Mouse (Mus musculus): ENCODE data around the gene Slc27a1. TPM values are rescaled to one million over a fixed set of nuclear protein-coding genes. Genes with fewer than 3 reads are reported as not detected.

Slc27a1 gene
- polyA plus RNA-seq, 1 experiment from 2014 or later: 18.8 TPM

- Histone ChIP-seq H3K27me3 (0 out of 2 replicates have a peak, but pooled peaks cover 2% of the 10 kb centered on the region), H3K9ac (no peak overlapping the region), H3K4me1 (replicated peaks) (peaks cover 44% of the 10 kb centered on the region), H3K4me2 (no peak overlapping the region; the same call in 1 of the 2 replicates), H3K27ac (no peak overlapping the region), H3K9me3 (replicated peaks) (no peaks in the 10 kb centered on the region), H3K4me3 (no peak overlapping the region), H3K36me3 (no peaks in the 10 kb centered on the region)
- WGBS: 84% methylated on average over 2 of the region's 2 CpGs
- ATAC-seq (replicated peaks; ENCODE audit: insufficient number of reproducible peaks, insufficient read depth, low FRiP score, low read depth): no peak
These were observed 3.4 kb downstream of the Slc27a1 start for GRCm38 (mm10) chr8:71572077-71572476.

- Histone ChIP-seq H3K4me1 (replicated peaks) (peaks cover 44% of the 10 kb centered on the region), H3K27ac (peak overlapping the region; percentile 11; the same call in 1 of the 2 replicates), H3K9me3 (replicated peaks) (no peaks in the 10 kb centered on the region), H3K4me3 (no peak overlapping the region), H3K9ac (no peak overlapping the region), H3K36me3 (no peaks in the 10 kb centered on the region), H3K4me2 (no peak overlapping the region), H3K27me3 (0 out of 2 replicates have a peak, but pooled peaks cover 2% of the 10 kb centered on the region)
- WGBS: 54% methylated on average over 9 of the region's 9 CpGs
- ATAC-seq (replicated peaks; ENCODE audit: insufficient number of reproducible peaks, insufficient read depth, low FRiP score, low read depth): no peak
These were observed 4.4 kb downstream of the Slc27a1 start for GRCm38 (mm10) chr8:71572847-71573633.

- no peak overlapping the region for H3K4me3 ChIP-seq
- peaks cover 32% of the 10 kb centered on the region for H3K4me1 ChIP-seq (replicated peaks)
- H3K36me3 ChIP-seq: no peaks in the 10 kb centered on the region
- no peak overlapping the region for H3K27ac ChIP-seq
- ATAC-seq (replicated peaks; ENCODE audit: insufficient number of reproducible peaks, insufficient read depth, low FRiP score, low read depth): no peak
- no peak overlapping the region for H3K4me2 ChIP-seq
- WGBS: 63% methylated on average over 7 of the region's 7 CpGs
- H3K27me3 ChIP-seq: 0 out of 2 replicates have a peak, but pooled peaks cover 2% of the 10 kb centered on the region
- H3K9me3 ChIP-seq (replicated peaks): no peaks in the 10 kb centered on the region
- H3K9ac ChIP-seq: no peak overlapping the region
These were observed 5.7 kb downstream of the Slc27a1 start for GRCm38 (mm10) chr8:71574426-71574825.

- no peak for ATAC-seq (replicated peaks; ENCODE audit: insufficient number of reproducible peaks, insufficient read depth, low FRiP score, low read depth)
- no peak overlapping the region for H3K9ac ChIP-seq
- H3K36me3 ChIP-seq: no peaks in the 10 kb centered on the region
- no peak overlapping the region for H3K27ac ChIP-seq
- H3K27me3 ChIP-seq: 0 out of 2 replicates have a peak, but pooled peaks cover 2% of the 10 kb centered on the region
- no peaks in the 10 kb centered on the region for H3K9me3 ChIP-seq (replicated peaks)
- no peak overlapping the region for H3K4me2 ChIP-seq
- no peak overlapping the region for H3K4me3 ChIP-seq
- H3K4me1 ChIP-seq (replicated peaks): peaks cover 26% of the 10 kb centered on the region
- 38% methylated on average over 1 of the region's 1 CpGs for WGBS
These were observed 6.3 kb downstream of the Slc27a1 start for GRCm38 (mm10) chr8:71575020-71575419.

GRCm38 (mm10) chr8:71577856-71578387 is 9.2 kb downstream of the Slc27a1 start:
- H3K4me2 ChIP-seq: no peak overlapping the region
- H3K9me3 ChIP-seq (replicated peaks): no peaks in the 10 kb centered on the region

GRCm38 (mm10) chr8:71579009-71579408 is 10.3 kb downstream of the Slc27a1 start:
- Histone ChIP-seq H3K36me3 (peaks cover 5% of the 10 kb centered on the region; the same call in 1 of the 2 replicates), H3K27me3 (no peaks in the 10 kb centered on the region), H3K4me3 (no peak overlapping the region), H3K4me2 (no peak overlapping the region), H3K9ac (no peak overlapping the region), H3K9me3 (replicated peaks) (no peaks in the 10 kb centered on the region), H3K27ac (no peak overlapping the region), H3K4me1 (replicated peaks) (0 out of 2 replicates have a peak, but pooled peaks cover 4% of the 10 kb centered on the region)
- 71% methylated on average over 1 of the region's 1 CpGs for WGBS
- ATAC-seq (replicated peaks; ENCODE audit: insufficient number of reproducible peaks, insufficient read depth, low FRiP score, low read depth): no peak

More at GRCm38 (mm10) chr8:71577856-71578387, 9.2 kb downstream of the Slc27a1 start:
- H3K27ac ChIP-seq: no peak overlapping the region
- peaks cover 5% of the 10 kb centered on the region; the same call in 1 of the 2 replicates for H3K36me3 ChIP-seq
- no peak overlapping the region for H3K9ac ChIP-seq
- H3K4me3 ChIP-seq: no peak overlapping the region
- H3K4me1 ChIP-seq (replicated peaks): peaks cover 8% of the 10 kb centered on the region
- ATAC-seq (replicated peaks; ENCODE audit: insufficient number of reproducible peaks, insufficient read depth, low FRiP score, low read depth): no peak
- 54% methylated on average over 4 of the region's 4 CpGs for WGBS
- H3K27me3 ChIP-seq: no peaks in the 10 kb centered on the region

- Histone ChIP-seq H3K4me1 (replicated peaks) (0 out of 2 replicates have a peak, but pooled peaks cover 1% of the 10 kb centered on the region), H3K4me2 (no peak overlapping the region), H3K4me3 (no peak overlapping the region), H3K36me3 (peaks cover 8% of the 10 kb centered on the region; the same call in 1 of the 2 replicates), H3K9me3 (replicated peaks) (no peaks in the 10 kb centered on the region), H3K27me3 (no peaks in the 10 kb centered on the region), H3K9ac (no peak overlapping the region), H3K27ac (no peak overlapping the region)
- no peak for ATAC-seq (replicated peaks; ENCODE audit: insufficient number of reproducible peaks, insufficient read depth, low FRiP score, low read depth)
- 88% methylated on average over 14 of the region's 14 CpGs for WGBS
These were observed 10.8 kb downstream of the Slc27a1 start for GRCm38 (mm10) chr8:71579476-71579875.

GRCm38 (mm10) chr8:71580201-71580600 is 11.5 kb downstream of the Slc27a1 start:
- H3K4me3 ChIP-seq: no peak overlapping the region
- H3K4me2 ChIP-seq: no peak overlapping the region
- no peak overlapping the region for H3K9ac ChIP-seq
- WGBS: 60% methylated on average over 9 of the region's 9 CpGs
- peaks cover 11% of the 10 kb centered on the region; the same call in 1 of the 2 replicates for H3K36me3 ChIP-seq
- H3K4me1 ChIP-seq (replicated peaks): no peaks in the 10 kb centered on the region
- no peak for ATAC-seq (replicated peaks; ENCODE audit: insufficient number of reproducible peaks, insufficient read depth, low FRiP score, low read depth)
- H3K27ac ChIP-seq: no peak overlapping the region
- H3K9me3 ChIP-seq (replicated peaks): no peaks in the 10 kb centered on the region
- H3K27me3 ChIP-seq: no peaks in the 10 kb centered on the region

GRCm38 (mm10) chr8:71586891-71587290 is 18.2 kb downstream of the Slc27a1 start:
- no peak for ATAC-seq (replicated peaks; ENCODE audit: insufficient number of reproducible peaks, insufficient read depth, low FRiP score, low read depth)
- peaks cover 7% of the 10 kb centered on the region for H3K4me1 ChIP-seq (replicated peaks)
- H3K36me3 ChIP-seq: 0 out of 2 replicates have a peak, but pooled peaks cover 6% of the 10 kb centered on the region
- no peaks in the 10 kb centered on the region for H3K27me3 ChIP-seq
- no peak overlapping the region for H3K9ac ChIP-seq
- no peak overlapping the region for H3K4me2 ChIP-seq
- 69% methylated on average over 2 of the region's 2 CpGs for WGBS
- no peaks in the 10 kb centered on the region for H3K9me3 ChIP-seq (replicated peaks)
- no peak overlapping the region for H3K27ac ChIP-seq
- H3K4me3 ChIP-seq: no peak overlapping the region

- H3K4me3 ChIP-seq: no peak overlapping the region
- no peaks in the 10 kb centered on the region for H3K27me3 ChIP-seq
- 0 out of 2 replicates have a peak, but pooled peaks cover 6% of the 10 kb centered on the region for H3K36me3 ChIP-seq
- no peak overlapping the region for H3K4me2 ChIP-seq
- H3K9me3 ChIP-seq (replicated peaks): no peaks in the 10 kb centered on the region
- WGBS: 77% methylated on average over 3 of the region's 3 CpGs
- ATAC-seq (replicated peaks; ENCODE audit: insufficient number of reproducible peaks, insufficient read depth, low FRiP score, low read depth): no peak
- no peak overlapping the region for H3K27ac ChIP-seq
- H3K4me1 ChIP-seq (replicated peaks): peaks cover 20% of the 10 kb centered on the region
- no peak overlapping the region for H3K9ac ChIP-seq
These were observed 20.1 kb downstream of the Slc27a1 start for GRCm38 (mm10) chr8:71588762-71589161.

GRCm38 (mm10) chr8:71591017-71591416 is 22.3 kb downstream of the Slc27a1 start:
- no peak for ATAC-seq (replicated peaks; ENCODE audit: insufficient number of reproducible peaks, insufficient read depth, low FRiP score, low read depth)
- Histone ChIP-seq H3K9ac (peak overlapping the region; percentile 96), H3K27me3 (no peaks in the 10 kb centered on the region), H3K27ac (peak overlapping the region; percentile 99), H3K9me3 (replicated peaks) (no peaks in the 10 kb centered on the region), H3K4me3 (peak overlapping the region; percentile 82), H3K4me1 (replicated peaks) (peaks cover 25% of the 10 kb centered on the region), H3K36me3 (no peaks in the 10 kb centered on the region), H3K4me2 (peak overlapping the region; percentile 86)
- 22% methylated on average over 5 of the region's 5 CpGs for WGBS

Data from heart, embryonic 15.5 days (tissue).